Mouse (Mus musculus): Measurements from ENCODE around the gene Gm10375.
"Not testable (repeated sequence)": the region's sequence is repeated elsewhere in the genome, so short reads cannot be mapped to it uniquely, and the experiment has no call there.

The Gm10375 gene

DNA sequence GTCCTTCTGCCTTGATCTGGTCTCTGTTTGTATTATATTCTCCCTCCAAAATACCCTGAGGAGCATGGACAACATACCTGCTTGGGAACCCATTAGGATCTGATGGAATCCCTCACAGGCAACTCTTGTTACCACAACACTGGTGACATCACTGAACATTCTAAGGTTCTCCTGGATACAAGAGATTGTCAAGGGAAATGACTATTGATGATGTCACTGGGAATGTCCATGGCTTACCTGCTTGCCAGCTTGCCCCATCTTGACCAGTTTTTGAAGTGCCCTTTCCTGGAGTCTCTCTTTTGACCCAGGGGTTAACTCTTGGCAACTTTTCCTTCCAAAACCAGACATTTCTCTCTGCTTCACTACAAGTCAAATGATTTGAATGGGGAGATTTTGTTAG, at the start of gene Gm10375:
Gm10375 (minus strand) TSS at position 101 of the 400 bp plus-strand sequence.
- not testable (repeated sequence) for DNase-seq

GRCm38 (mm10) chr14:43579046-43579445, 28.8 kb downstream of the Gm10375 start, which contains the start of gene Gm17654:
TSS of gene Gm17654 (minus strand) at chr14:43579146.
- not testable (repeated sequence) for DNase-seq

DNA sequence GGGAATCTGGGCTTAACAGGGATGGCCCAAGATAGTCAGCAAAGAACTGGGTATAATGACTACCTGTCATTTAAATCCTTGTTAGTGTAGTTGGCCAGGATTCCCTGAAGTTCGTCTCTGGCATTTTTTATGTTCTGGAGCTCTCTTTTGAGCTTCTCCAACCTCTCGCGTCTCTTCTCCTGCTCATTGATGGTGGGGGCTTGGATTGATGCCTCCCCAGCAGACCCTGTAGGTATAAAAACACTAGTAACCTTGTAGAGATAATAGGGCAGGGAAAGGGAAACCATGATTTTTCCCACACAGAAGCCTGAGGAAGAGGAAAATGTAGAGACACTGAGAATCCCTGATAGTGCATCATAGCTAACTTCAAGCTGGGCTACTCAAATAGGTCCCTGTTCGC, 29.8 kb downstream of the Gm10375 start:
- not testable (repeated sequence) for DNase-seq

All from kidney, adult 8-10 months (tissue).